Mouse (Mus musculus) midbrain, embryonic 14.5 days (tissue): ENCODE data around the gene 9530077C05Rik. TPM values are rescaled to one million over a fixed set of nuclear protein-coding genes. Genes with fewer than 3 reads are reported as not detected.

Source experiments
- ATAC-seq: fragments of 200-750 bp; cut with Nextera tagmentation; 2 replicates; pipeline ENCODE4 v1.8.0; 2017; ENCODE audit warnings: moderate number of reproducible peaks, moderate library complexity; ENCODE audit not compliant: low FRiP score, low TSS enrichment
- DNase-seq: peaks from one replicate; pipeline ENCODE4 v3.0.0-alpha.2; 2015
- H3K27ac ChIP-seq: fragments of 300-500 bp; sonication (generic); replicated peaks from 2 replicates; pipeline ENCODE4 v1.5.1; 2014; ENCODE audit warnings: mild to moderate bottlenecking, low read depth, low read length, moderate library complexity
- H3K27me3 ChIP-seq: fragments of 300-500 bp; sonication (generic); 2 replicates; pipeline ENCODE4 v1.6.1; 2014; ENCODE audit warnings: low read length, control low read depth, mixed read lengths; ENCODE audit not compliant: control insufficient read depth, insufficient read depth
- H3K36me3 ChIP-seq: fragments of 300-500 bp; sonication (generic); 2 replicates; pipeline ENCODE4 v1.6.1; 2014; ENCODE audit warnings: low read length, control low read depth; ENCODE audit not compliant: control insufficient read depth, insufficient read depth
- H3K4me1 ChIP-seq: fragments of 300-500 bp; sonication (generic); 2 replicates; pipeline ENCODE4 v1.6.1; 2014; ENCODE audit warnings: mild to moderate bottlenecking, antibody characterized with exemption, low read length, control low read depth; ENCODE audit not compliant: control insufficient read depth, insufficient read depth
- H3K4me2 ChIP-seq: fragments of 300-500 bp; sonication (generic); 2 replicates; pipeline ENCODE4 v1.6.1; 2014; ENCODE audit warnings: mild to moderate bottlenecking, low read length, moderate library complexity
- H3K4me3 ChIP-seq: fragments of 300-500 bp; sonication (generic); replicated peaks from 2 replicates; pipeline ENCODE4 v1.5.1; 2014; ENCODE audit warnings: low read depth, low read length
- H3K9ac ChIP-seq: fragments of 300-500 bp; sonication (generic); replicated peaks from 2 replicates; pipeline ENCODE4 v1.6.1; 2014; ENCODE audit warnings: mild to moderate bottlenecking, low read length, moderate library complexity
- H3K9me3 ChIP-seq: fragments of 300-500 bp; sonication (generic); 2 replicates; pipeline ENCODE4 v1.6.1; 2016; ENCODE audit warnings: low read length, control low read depth, mixed read lengths; ENCODE audit not compliant: control insufficient read depth
- WGBS: fragments of 180-500 bp; shearing (Covaris S2); extraction: QIAGEN DNeasy Blood & Tissue Kit; methylation state at CpG from one replicate; pipeline ENCODE4 v1.1.7; 2014; 5-methylcytosine and 5-hydroxymethylcytosine counted together
- polyA plus RNA-seq: library from polyadenylated mRNA; unstranded; fragments of >200 nt; fragmentation: Nextera tagmentation; extraction: Ambion mirVana; gene quantifications from 2 replicates; pipeline ENCODE4 v1.2.1, GENCODE M21; 2014

Gene 9530077C05Rik
- polyA plus RNA-seq, 1 experiment from 2014 or later, result 15.7 TPM

DNA sequence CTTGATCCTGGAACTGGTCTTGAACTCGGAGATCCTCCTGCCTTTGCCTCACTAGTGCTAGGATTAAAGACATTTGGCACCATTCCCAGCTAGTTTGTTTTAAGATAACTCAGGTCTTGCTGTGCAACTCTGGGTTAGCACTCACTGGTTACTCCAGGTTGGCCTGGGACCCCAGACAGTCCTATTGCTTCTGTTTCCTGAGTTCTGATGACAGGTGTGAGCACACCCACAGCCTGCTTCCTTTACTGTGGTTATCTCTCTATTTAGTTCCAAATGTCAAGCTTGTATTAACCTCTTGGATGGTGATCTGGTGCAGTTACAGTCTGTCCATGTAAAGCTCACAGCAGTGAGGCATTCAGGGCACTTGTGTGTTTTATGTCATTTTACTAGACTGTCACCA is 12.2 kb downstream of the 9530077C05Rik start:
- no peaks in the 10 kb centered on the region for H3K36me3 ChIP-seq
- no peak overlapping the region for H3K9ac ChIP-seq
- 66% methylated on average over 1 of the region's 1 CpGs for WGBS
- H3K4me3 ChIP-seq, result no peak overlapping the region
- H3K4me2 ChIP-seq, result no peak overlapping the region
- DNase-seq (no peak), ATAC-seq (no peak)
- no peaks in the 10 kb centered on the region for H3K27me3 ChIP-seq
- no peak overlapping the region for H3K27ac ChIP-seq
- H3K9me3 ChIP-seq, result no peaks in the 10 kb centered on the region
- H3K4me1 ChIP-seq, result no peaks in the 10 kb centered on the region

DNA sequence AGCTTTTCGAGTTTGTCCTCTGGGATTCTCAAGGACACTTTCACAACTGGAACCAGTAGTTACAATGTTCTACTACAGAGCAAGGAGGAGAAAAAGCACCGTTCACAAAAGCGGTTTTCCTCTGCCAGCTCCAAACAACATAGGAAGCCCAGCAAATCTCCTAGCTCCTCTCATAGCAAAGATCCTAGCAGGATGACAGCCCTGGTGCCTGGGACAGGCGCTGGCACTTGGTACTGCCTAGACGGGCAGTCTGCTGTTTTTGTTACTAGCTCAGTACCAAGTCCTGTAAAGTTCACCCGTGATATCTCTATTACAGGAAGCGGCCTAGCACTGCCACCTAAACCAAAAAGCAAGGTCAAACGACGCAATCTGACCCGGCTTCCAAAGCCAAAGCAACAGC is 12.9 kb downstream of the 9530077C05Rik start:
- Histone ChIP-seq H3K4me3 (no peak overlapping the region), H3K4me1 (no peaks in the 10 kb centered on the region), H3K27ac (no peak overlapping the region), H3K9ac (no peak overlapping the region), H3K27me3 (no peaks in the 10 kb centered on the region), H3K4me2 (no peak overlapping the region), H3K36me3 (no peaks in the 10 kb centered on the region), H3K9me3 (no peaks in the 10 kb centered on the region)
- 84% methylated on average over 10 of the region's 10 CpGs for WGBS
- ATAC-seq (no peak), DNase-seq (no peak)

- 98% methylated on average over 4 of the region's 4 CpGs for WGBS
- H3K27ac ChIP-seq, result no peak overlapping the region
- H3K9ac ChIP-seq, result no peak overlapping the region
- no peaks in the 10 kb centered on the region for H3K9me3 ChIP-seq
- H3K4me2 ChIP-seq, result no peak overlapping the region
- no peak overlapping the region for H3K4me3 ChIP-seq
- H3K27me3 ChIP-seq, result no peaks in the 10 kb centered on the region
- ATAC-seq, result no peak
- H3K4me1 ChIP-seq, result no peaks in the 10 kb centered on the region
- no peaks in the 10 kb centered on the region for H3K36me3 ChIP-seq
- DNase-seq, result no peak
Observed at GRCm38 (mm10) chr9:22424719-22425118, 13.4 kb downstream of the 9530077C05Rik start.

DNA sequence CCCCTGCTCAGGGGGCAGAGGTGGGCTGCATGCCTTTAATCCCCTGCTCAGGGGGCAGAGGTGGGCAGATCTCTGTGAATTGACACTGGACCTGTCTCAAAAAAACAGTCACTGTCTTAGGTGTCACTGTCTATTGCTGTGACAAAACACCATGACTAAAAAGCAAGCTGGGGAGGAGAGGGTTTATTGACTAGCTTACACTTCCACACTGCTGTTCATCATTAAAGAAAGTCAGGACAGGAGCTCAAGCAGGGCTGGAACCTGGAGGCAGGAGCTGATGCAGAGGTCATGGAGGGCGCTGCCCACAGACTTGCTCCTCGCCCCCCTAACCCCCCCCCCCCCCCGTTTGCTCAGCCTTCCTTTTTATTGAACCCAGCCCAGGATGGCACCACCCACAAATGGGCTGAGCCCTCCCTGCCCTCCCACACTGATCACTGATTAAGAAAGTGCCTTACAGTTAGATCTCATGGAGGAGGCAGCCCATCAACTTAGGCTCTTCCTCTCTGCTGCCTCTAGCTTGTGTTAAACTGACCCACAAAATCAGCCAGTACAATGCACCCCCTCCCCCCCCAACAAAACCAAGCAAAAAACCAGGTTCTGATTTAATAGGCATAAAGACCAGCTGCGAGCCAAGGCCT is 16.8 kb downstream of the 9530077C05Rik start:
- H3K9me3 ChIP-seq, result no peaks in the 10 kb centered on the region
- DNase-seq (no peak), ATAC-seq (no peak)
- H3K27me3 ChIP-seq, result no peaks in the 10 kb centered on the region
- H3K9ac ChIP-seq, result no peak overlapping the region
- H3K36me3 ChIP-seq, result no peaks in the 10 kb centered on the region
- no peaks in the 10 kb centered on the region for H3K4me1 ChIP-seq
- WGBS, result 22% methylated on average over 4 of the region's 4 CpGs
- H3K27ac ChIP-seq, result no peak overlapping the region
- H3K4me3 ChIP-seq, result no peak overlapping the region
- no peak overlapping the region for H3K4me2 ChIP-seq

DNA sequence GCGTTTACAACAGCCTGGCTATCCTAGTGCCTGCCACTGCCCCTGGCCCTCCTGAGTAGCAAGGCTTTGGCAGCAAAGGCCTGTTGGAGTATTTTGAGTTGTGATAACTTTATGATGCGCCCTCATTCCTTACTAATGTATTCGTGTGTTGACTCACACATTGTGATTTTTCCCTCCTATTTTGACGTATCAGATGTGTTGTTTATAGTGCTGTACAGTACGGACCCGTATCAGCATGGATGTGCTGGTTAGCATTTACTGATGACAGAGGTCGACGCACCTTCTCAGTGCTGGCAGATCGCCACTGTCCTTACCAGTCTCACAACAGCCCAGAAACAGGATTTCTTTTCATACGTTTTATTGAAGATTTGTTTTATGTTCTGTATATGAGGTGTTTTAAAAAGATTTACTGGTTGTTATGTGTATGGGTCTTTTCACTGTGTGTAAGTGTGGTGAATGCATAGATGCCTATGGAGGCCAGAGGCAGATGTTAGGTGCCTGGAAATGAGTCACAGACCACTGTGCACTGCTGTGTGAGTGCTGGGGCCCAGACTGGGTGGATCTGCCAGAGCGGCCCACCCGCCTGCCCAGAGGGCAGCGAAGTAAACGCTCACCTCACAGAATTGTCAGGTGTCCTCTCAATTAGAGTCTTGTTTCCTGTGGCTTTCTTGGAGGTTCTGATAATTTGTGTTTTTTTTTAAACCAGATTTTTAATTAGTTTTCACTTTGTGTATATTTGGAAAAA is 17.5 kb downstream of the 9530077C05Rik start:
- ATAC-seq (no peak), DNase-seq (no peak)
- H3K36me3 ChIP-seq, result no peaks in the 10 kb centered on the region
- H3K9ac ChIP-seq, result no peak overlapping the region
- no peaks in the 10 kb centered on the region for H3K9me3 ChIP-seq
- no peak overlapping the region for H3K4me2 ChIP-seq
- no peaks in the 10 kb centered on the region for H3K4me1 ChIP-seq
- 77% methylated on average over 14 of the region's 14 CpGs for WGBS
- H3K4me3 ChIP-seq, result no peak overlapping the region
- no peak overlapping the region for H3K27ac ChIP-seq
- no peaks in the 10 kb centered on the region for H3K27me3 ChIP-seq

DNA sequence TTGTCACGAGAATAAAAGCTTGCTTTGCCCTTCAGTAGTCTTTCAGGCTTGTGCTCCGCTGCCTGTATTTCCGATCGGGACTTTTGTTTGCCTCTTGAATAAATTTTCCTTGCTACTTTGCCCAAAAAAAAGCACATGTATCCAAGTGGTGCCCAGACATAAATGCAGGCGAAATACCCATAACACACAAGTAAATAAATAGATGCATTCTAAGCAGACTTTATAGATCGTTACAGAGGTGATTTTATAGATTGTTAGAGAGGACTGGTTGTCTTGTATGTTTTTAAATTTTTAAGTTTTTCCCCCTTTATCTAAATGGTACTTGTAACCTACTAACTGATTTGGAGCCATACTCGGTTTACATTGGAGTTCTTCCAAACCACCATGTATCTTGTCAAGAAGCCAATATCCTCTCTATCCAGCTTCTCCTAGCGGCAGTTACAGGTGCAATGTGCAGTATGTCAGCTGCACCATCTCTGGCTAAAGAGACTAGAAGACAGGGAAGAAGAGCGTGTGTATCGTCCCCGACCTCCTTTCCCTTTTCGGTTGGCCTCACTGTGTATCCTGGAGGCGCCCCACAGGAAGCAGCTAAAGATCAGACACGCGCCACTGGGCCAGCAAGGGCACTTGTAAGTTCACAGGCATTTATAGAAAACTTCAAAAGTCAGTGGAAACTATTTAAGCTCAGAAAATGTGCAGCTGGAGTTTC is 18.4 kb downstream of the 9530077C05Rik start:
- Histone ChIP-seq H3K4me2 (no peak overlapping the region), H3K4me1 (no peaks in the 10 kb centered on the region), H3K36me3 (no peaks in the 10 kb centered on the region), H3K9ac (no peak overlapping the region), H3K27me3 (no peaks in the 10 kb centered on the region), H3K9me3 (no peaks in the 10 kb centered on the region), H3K27ac (no peak overlapping the region), H3K4me3 (no peak overlapping the region)
- 41% methylated on average over 15 of the region's 15 CpGs for WGBS
- peak; percentile 27 for DNase-seq
- no peak for ATAC-seq

DNA sequence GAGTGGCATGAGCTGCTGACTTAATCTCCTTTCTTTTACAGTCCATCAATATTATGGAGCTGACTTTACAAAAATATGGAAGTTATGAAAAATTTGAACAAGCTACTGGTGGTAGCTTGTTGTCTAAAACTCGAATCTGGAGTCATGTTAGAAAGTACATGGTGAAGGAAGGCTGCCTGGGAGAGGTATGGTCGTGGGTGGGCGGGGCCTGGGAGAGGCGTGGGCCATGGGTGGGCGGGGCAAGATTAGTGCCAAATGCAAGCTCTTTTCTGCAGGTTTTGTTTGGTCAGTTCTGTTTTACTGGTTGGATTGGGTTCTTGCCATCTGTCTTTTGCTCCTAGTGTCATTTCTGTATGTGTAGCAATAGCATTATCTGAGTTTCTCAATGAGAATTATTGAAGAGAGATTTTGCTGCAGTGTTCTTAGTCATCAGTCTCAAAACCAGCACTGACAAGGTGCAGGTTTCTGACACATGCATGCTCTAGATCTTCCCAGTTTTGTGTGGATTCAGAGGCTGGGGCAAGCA is 19.1 kb downstream of the 9530077C05Rik start:
- DNase-seq, result no peak
- H3K4me3 ChIP-seq, result no peak overlapping the region
- H3K27ac ChIP-seq, result no peak overlapping the region
- no peaks in the 10 kb centered on the region for H3K36me3 ChIP-seq
- no peak overlapping the region for H3K4me2 ChIP-seq
- H3K9ac ChIP-seq, result no peak overlapping the region
- H3K4me1 ChIP-seq, result no peaks in the 10 kb centered on the region
- H3K9me3 ChIP-seq, result no peaks in the 10 kb centered on the region
- H3K27me3 ChIP-seq, result no peaks in the 10 kb centered on the region
- WGBS, result 41% methylated on average over 5 of the region's 5 CpGs
- ATAC-seq, result no peak

GRCm38 (mm10) chr9:22433221-22433620 is 21.9 kb downstream of the 9530077C05Rik start:
- no peak for DNase-seq
- Histone ChIP-seq H3K4me3 (no peak overlapping the region), H3K36me3 (0 out of 2 replicates have a peak, but pooled peaks cover 2% of the 10 kb centered on the region), H3K4me1 (no peaks in the 10 kb centered on the region), H3K27me3 (no peaks in the 10 kb centered on the region), H3K9me3 (no peaks in the 10 kb centered on the region), H3K4me2 (no peak overlapping the region), H3K27ac (no peak overlapping the region), H3K9ac (no peak overlapping the region)
- ATAC-seq, result no peak
- 80% methylated on average over 2 of the region's 2 CpGs for WGBS
